Mouse (Mus musculus) heart, embryonic 14.5 days (tissue): ENCODE measurements around the gene Zic5. TPM values are rescaled to one million over a fixed set of nuclear protein-coding genes. Genes with fewer than 3 reads are reported as not detected.
A peak's percentile ranks its signal among the peaks of the same experiment; 100 is the strongest.

ENCODE experiments used
- ATAC-seq: fragments of 200-750 bp; cut with Nextera tagmentation; 2 replicates; pipeline ENCODE4 v1.8.0; 2017; ENCODE audit warnings: low read depth, moderate TSS enrichment; ENCODE audit not compliant: insufficient number of reproducible peaks, insufficient read depth, low FRiP score
- H3K27ac ChIP-seq, 2 experiments: fragments of 200-500 bp in 1 of 2; fragments of 300-500 bp in 1 of 2; sonication (generic) in 1 of 2; replicated peaks in 1 of 2; 2 replicates each; pipeline ENCODE4 v1.5.1; 2012 to 2014; ENCODE audit warnings: low read depth in 2 of 2, low read length in 2 of 2, control low read depth in 1 of 2, mild to moderate bottlenecking in 1 of 2, mixed read lengths in 1 of 2; ENCODE audit not compliant: control insufficient read depth in 1 of 2, insufficient read depth in 1 of 2
- H3K27me3 ChIP-seq: fragments of 300-500 bp; sonication (generic); 2 replicates; pipeline ENCODE4 v1.6.1; 2014; ENCODE audit warnings: mild to moderate bottlenecking, low read length, control low read depth; ENCODE audit not compliant: control insufficient read depth, insufficient read depth
- H3K36me3 ChIP-seq: fragments of 300-500 bp; sonication (generic); 2 replicates; pipeline ENCODE4 v1.6.1; 2014; ENCODE audit warnings: mild to moderate bottlenecking, control low read depth, low read length, mixed read lengths; ENCODE audit not compliant: control insufficient read depth, insufficient read depth
- H3K4me1 ChIP-seq, 2 experiments: fragments of 200-500 bp in 1 of 2; fragments of 300-500 bp in 1 of 2; sonication (generic) in 1 of 2; 2 replicates each; pipeline ENCODE4 v1.6.1; 2012 to 2014; ENCODE audit warnings: low read length in 2 of 2, control low read depth in 1 of 2, mixed read lengths in 1 of 2; ENCODE audit not compliant: control insufficient read depth in 2 of 2, insufficient read depth in 2 of 2
- H3K4me2 ChIP-seq: fragments of 300-500 bp; sonication (generic); 2 replicates; pipeline ENCODE4 v1.6.1; 2014; ENCODE audit warnings: mild to moderate bottlenecking, low read length
- H3K4me3 ChIP-seq, 2 experiments: fragments of 200-500 bp in 1 of 2; fragments of 300-500 bp in 1 of 2; sonication (generic) in 1 of 2; 2 replicates each; pipeline ENCODE4 v1.5.1; 2012 to 2014; ENCODE audit warnings: low read length in 2 of 2, mild to moderate bottlenecking in 2 of 2, control low read depth in 1 of 2, low read depth in 1 of 2, moderate library complexity in 1 of 2; ENCODE audit not compliant: control insufficient read depth in 1 of 2, insufficient read depth in 1 of 2
- H3K9ac ChIP-seq: fragments of 300-500 bp; sonication (generic); 2 replicates; pipeline ENCODE4 v1.6.1; 2014; ENCODE audit warnings: mild to moderate bottlenecking, low read length
- H3K9me3 ChIP-seq: fragments of 300-500 bp; sonication (generic); 2 replicates; pipeline ENCODE4 v1.6.1; 2016; ENCODE audit warnings: low read length, control low read depth; ENCODE audit not compliant: control insufficient read depth
- WGBS: fragments of 180-500 bp; shearing (Covaris S2); extraction: QIAGEN DNeasy Blood & Tissue Kit; methylation state at CpG from one replicate; pipeline ENCODE4 v1.1.7; 2014; 5-methylcytosine and 5-hydroxymethylcytosine counted together
- polyA plus RNA-seq: library from polyadenylated mRNA; unstranded; fragments of >200 nt; fragmentation: Nextera tagmentation; extraction: Ambion mirVana; gene quantifications from 2 replicates; pipeline ENCODE4 v1.2.1, GENCODE M21; 2014

Gene Zic5
- polyA plus RNA-seq, 1 experiment from 2014 or later = 0.09 TPM

DNA sequence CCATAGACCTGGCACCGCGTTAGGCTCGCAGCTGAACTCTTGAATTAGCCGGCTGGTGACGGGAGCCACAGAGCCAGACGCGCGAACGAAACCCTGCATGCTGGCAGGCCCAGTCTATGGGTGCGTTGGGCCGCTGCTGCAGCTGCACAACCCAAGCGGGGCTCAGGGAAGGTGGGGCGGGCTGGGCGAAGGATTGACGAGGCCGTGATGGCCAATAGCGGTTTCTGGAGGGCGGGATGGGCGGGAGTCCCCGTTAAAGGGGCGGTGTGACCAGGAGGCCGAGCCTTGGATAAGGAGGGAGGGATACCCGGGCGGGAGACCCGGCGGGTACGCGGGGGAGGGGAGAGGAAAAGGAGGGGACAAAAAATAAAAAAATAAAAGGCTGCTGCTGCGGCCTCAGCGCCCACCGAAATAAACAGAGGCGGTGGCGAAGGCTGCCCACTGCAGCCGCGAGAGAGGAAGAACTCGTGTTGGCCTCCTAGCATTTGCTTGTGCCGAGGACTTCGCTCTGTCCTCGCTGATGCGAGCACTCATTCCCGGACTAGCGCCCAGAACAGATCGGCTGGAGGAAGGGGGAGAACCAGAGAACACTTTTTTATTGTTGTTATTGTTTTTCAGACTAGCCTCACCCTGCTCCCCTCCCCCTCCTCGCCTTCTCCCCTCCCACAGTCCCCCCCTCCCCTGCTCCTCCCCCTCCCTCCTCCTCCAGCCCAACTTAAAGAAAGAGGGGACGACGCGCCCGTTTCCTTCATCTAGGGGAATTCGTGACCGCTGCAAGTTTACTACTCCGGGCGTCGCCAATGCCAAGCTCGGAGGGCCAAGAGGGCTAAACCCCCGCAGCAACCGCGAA, 8.8 kb upstream of the Zic5 start:
- Histone ChIP-seq H3K27me3 (peaks cover 96% of the 10 kb centered on the region), H3K9me3 (no peaks in the 10 kb centered on the region), H3K27ac (no peak overlapping the region), H3K36me3 (no peaks in the 10 kb centered on the region), H3K4me2 (peak overlapping the region; percentile 79), H3K4me1 (peaks cover 6 to 18% of the 10 kb centered on the region in 2 experiments; a peak in 3 of 4 replicates), H3K4me3 (peak overlapping the region; percentile 18 to 50), H3K9ac (no peak overlapping the region)
- WGBS = under 1% methylated on average over 56 of the region's 57 CpGs
- ATAC-seq = 0 out of 2 replicates have a peak, but pooled peaks have one; percentile 43

DNA sequence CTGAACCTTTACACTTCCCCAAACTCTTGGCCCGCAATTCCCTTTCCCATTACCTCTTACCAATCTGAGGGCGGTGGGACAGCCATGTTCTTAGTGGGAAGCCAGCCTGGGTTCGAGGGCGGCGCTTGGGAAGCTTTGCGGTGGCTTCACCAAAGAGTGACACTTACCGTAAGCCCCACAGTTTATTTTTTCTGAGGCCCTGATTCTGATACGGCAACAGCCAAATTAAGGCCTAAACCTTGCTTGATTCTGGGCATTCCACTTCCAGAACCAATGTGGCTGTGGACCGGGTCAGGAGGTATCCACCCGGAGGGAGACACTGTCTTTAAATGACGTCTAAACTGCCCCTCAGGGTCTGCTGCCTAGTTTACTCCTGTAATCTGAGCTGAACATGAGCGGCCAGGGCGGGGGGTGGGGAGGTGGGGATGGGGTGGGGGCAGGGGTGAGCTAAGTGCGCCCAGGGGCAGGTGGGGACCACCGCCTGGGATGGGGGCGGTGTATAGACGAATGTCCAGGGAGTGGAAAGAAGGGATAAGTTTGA, 7.8 kb upstream of the Zic5 start:
- Histone ChIP-seq H3K9ac (no peak overlapping the region), H3K36me3 (no peaks in the 10 kb centered on the region), H3K27ac (no peak overlapping the region), H3K4me3 (no peak overlapping the region), H3K9me3 (no peaks in the 10 kb centered on the region), H3K4me2 (no peak overlapping the region), H3K4me1 (peaks cover 6 to 18% of the 10 kb centered on the region in 2 experiments; a peak in 3 of 4 replicates), H3K27me3 (peaks cover 97% of the 10 kb centered on the region)
- WGBS = 2% methylated on average over 17 of the region's 17 CpGs
- ATAC-seq = no peak

DNA sequence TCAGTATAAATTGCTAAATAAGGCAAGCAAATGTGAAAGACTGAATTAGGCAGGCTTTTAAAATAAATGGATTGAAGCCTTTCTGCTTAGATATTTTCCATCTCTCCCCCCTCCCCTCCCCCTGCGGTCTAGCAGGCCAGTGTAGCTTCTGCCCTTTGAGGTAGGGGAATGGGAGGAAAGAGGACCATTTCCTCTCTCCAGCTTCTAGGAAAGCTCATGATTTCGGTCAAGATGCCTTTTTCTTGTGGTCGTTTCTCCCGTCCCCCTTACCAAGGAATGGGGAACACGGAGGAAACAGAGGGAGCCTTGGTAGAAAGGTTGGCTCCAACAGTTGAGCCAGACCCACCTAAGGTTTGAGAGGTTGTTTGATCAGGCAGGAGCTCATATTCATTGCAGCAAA, 7.2 kb upstream of the Zic5 start:
- no peak for ATAC-seq
- H3K4me1 ChIP-seq = peaks cover 6 to 18% of the 10 kb centered on the region in 2 experiments; a peak in 3 of 4 replicates
- peaks cover 97% of the 10 kb centered on the region for H3K27me3 ChIP-seq
- H3K4me2 ChIP-seq = no peak overlapping the region
- no peaks in the 10 kb centered on the region for H3K36me3 ChIP-seq
- no peak overlapping the region for H3K9ac ChIP-seq
- H3K27ac ChIP-seq = no peak overlapping the region
- no peaks in the 10 kb centered on the region for H3K9me3 ChIP-seq
- no peak overlapping the region for H3K4me3 ChIP-seq
- WGBS = 2% methylated on average over 5 of the region's 5 CpGs

DNA sequence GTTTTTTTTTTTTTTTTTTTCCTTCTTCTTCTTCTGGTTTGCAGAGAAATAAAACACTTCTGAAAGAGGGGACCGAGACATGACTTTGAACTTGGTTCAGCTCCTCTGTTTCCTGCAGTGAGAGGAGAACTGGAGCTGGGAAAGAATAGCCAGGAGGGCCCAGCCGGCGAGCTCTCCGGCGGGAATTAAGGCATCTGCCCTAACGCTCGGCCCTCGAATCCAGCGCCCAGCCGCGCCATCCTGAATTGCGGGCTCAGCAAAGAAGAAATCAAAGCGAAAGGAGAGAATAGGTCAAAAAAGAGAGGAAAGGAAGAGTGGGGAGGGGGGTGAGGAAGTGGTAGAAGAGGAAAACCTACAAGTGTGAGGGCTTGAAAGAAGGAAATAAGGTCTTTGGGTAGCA, 6.7 kb upstream of the Zic5 start:
- 2% methylated on average over 13 of the region's 13 CpGs for WGBS
- H3K4me3 ChIP-seq = no peak overlapping the region
- no peak overlapping the region for H3K9ac ChIP-seq
- H3K27ac ChIP-seq = no peak overlapping the region
- H3K4me1 ChIP-seq = peaks cover 6 to 18% of the 10 kb centered on the region in 2 experiments; a peak in 3 of 4 replicates
- H3K36me3 ChIP-seq = no peaks in the 10 kb centered on the region
- no peaks in the 10 kb centered on the region for H3K9me3 ChIP-seq
- no peak overlapping the region for H3K4me2 ChIP-seq
- H3K27me3 ChIP-seq = peaks cover 97% of the 10 kb centered on the region
- no peak for ATAC-seq

DNA sequence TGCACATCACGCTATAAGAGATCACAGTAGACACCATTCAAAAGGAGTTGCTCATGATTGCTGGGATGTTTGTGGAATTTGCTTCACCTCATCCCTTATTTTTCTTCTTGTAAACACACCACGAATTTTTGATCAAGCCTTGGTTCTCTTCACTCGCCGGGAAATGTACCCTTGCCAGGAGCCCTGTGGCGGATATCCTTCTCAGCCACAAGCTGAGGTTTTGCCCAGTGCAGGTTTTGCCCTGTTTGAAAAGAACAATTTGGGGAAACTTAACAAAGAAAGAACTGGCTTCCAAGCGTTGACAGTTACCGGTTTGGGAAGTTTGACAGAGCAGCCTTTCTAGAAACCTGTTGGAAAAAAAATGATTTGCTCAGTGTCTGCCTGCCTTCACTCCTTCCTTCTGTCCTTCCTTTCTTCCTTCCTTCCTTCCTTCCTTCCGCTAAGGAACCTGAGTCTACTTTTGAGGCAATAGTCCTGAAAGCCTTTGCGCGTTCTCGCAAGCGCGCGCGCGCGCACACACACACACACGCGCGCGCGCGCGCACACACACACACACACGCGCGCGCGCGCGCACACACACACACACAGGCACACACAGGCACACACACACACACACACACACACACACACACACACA, 6.1 kb upstream of the Zic5 start:
- H3K36me3 ChIP-seq = no peaks in the 10 kb centered on the region
- H3K27me3 ChIP-seq = peaks cover 98% of the 10 kb centered on the region
- ATAC-seq = no peak
- H3K9me3 ChIP-seq = no peaks in the 10 kb centered on the region
- WGBS = 9% methylated on average over 31 of the region's 31 CpGs
- no peak overlapping the region for H3K4me2 ChIP-seq
- H3K4me3 ChIP-seq = no peak overlapping the region
- peaks cover 6 to 18% of the 10 kb centered on the region in 2 experiments; a peak in 3 of 4 replicates for H3K4me1 ChIP-seq
- H3K9ac ChIP-seq = no peak overlapping the region
- H3K27ac ChIP-seq = no peak overlapping the region

DNA sequence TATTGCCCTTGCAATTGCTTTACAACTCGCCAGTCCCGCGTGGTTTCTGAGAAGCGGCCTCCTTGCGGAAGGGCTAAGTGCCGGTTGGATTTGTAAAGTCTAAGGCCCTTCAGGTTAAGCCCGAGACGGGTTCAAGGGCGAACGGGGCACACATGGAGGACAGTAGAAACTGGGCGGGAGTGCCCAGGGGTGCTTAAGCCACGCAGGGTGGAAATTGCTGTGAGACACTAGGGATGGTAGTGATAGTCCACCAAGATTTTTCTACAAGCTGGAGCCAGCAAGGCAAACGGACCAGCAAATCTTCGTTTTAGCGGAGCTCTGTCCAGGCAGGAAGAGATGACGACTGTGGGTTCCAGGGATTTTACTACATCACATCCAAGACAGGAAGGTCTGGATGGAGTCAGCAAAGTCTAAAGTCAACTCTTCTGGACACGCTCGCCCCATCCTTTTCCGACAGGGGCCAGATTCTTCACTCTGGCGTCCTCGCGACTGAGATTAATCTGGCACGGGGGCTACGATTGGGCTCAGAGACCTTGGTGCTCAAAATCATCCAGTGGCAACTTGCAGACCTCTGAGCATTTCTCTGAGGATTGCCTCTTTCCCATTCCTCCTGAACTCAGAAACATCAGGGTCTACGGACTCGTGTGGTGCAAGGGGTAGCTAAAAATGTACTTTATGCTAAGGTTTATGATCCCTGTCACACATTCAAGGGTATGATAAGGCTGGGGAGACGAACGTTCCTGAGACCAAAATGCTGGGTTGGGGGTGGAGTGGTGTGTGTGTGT, 3.7 kb upstream of the Zic5 start:
- H3K4me2 ChIP-seq = no peak overlapping the region
- ATAC-seq = no peak
- peaks cover 4 to 15% of the 10 kb centered on the region in 2 experiments; a peak in 3 of 4 replicates for H3K4me1 ChIP-seq
- H3K27ac ChIP-seq = no peak overlapping the region
- H3K36me3 ChIP-seq = no peaks in the 10 kb centered on the region
- H3K9ac ChIP-seq = no peak overlapping the region
- no peaks in the 10 kb centered on the region for H3K9me3 ChIP-seq
- H3K4me3 ChIP-seq = no peak overlapping the region
- WGBS = 3% methylated on average over 28 of the region's 28 CpGs
- H3K27me3 ChIP-seq = peaks cover 97% of the 10 kb centered on the region
